Mouse (Mus musculus) heart, embryonic 14.5 days (tissue): ENCODE data around the gene Frmd6. TPM values are rescaled to one million over a fixed set of nuclear protein-coding genes. Genes with fewer than 3 reads are reported as not detected.

Experiments used
- ATAC-seq: fragments of 200-750 bp; cut with Nextera tagmentation; 2 replicates; pipeline ENCODE4 v1.8.0; 2017; ENCODE audit warnings: low read depth, moderate TSS enrichment; ENCODE audit not compliant: insufficient number of reproducible peaks, insufficient read depth, low FRiP score
- H3K27ac ChIP-seq, 2 experiments: fragments of 200-500 bp in 1 of 2; fragments of 300-500 bp in 1 of 2; sonication (generic) in 1 of 2; replicated peaks in 1 of 2; 2 replicates each; pipeline ENCODE4 v1.5.1; 2012 to 2014; ENCODE audit warnings: low read depth in 2 of 2, low read length in 2 of 2, control low read depth in 1 of 2, mild to moderate bottlenecking in 1 of 2, mixed read lengths in 1 of 2; ENCODE audit not compliant: control insufficient read depth in 1 of 2, insufficient read depth in 1 of 2
- H3K27me3 ChIP-seq: fragments of 300-500 bp; sonication (generic); 2 replicates; pipeline ENCODE4 v1.6.1; 2014; ENCODE audit warnings: mild to moderate bottlenecking, low read length, control low read depth; ENCODE audit not compliant: control insufficient read depth, insufficient read depth
- H3K36me3 ChIP-seq: fragments of 300-500 bp; sonication (generic); 2 replicates; pipeline ENCODE4 v1.6.1; 2014; ENCODE audit warnings: mild to moderate bottlenecking, control low read depth, low read length, mixed read lengths; ENCODE audit not compliant: control insufficient read depth, insufficient read depth
- H3K4me1 ChIP-seq, 2 experiments: fragments of 200-500 bp in 1 of 2; fragments of 300-500 bp in 1 of 2; sonication (generic) in 1 of 2; 2 replicates each; pipeline ENCODE4 v1.6.1; 2012 to 2014; ENCODE audit warnings: low read length in 2 of 2, control low read depth in 1 of 2, mixed read lengths in 1 of 2; ENCODE audit not compliant: control insufficient read depth in 2 of 2, insufficient read depth in 2 of 2
- H3K4me2 ChIP-seq: fragments of 300-500 bp; sonication (generic); 2 replicates; pipeline ENCODE4 v1.6.1; 2014; ENCODE audit warnings: mild to moderate bottlenecking, low read length
- H3K4me3 ChIP-seq, 2 experiments: fragments of 200-500 bp in 1 of 2; fragments of 300-500 bp in 1 of 2; sonication (generic) in 1 of 2; 2 replicates each; pipeline ENCODE4 v1.5.1; 2012 to 2014; ENCODE audit warnings: low read length in 2 of 2, mild to moderate bottlenecking in 2 of 2, control low read depth in 1 of 2, low read depth in 1 of 2, moderate library complexity in 1 of 2; ENCODE audit not compliant: control insufficient read depth in 1 of 2, insufficient read depth in 1 of 2
- H3K9ac ChIP-seq: fragments of 300-500 bp; sonication (generic); 2 replicates; pipeline ENCODE4 v1.6.1; 2014; ENCODE audit warnings: mild to moderate bottlenecking, low read length
- H3K9me3 ChIP-seq: fragments of 300-500 bp; sonication (generic); 2 replicates; pipeline ENCODE4 v1.6.1; 2016; ENCODE audit warnings: low read length, control low read depth; ENCODE audit not compliant: control insufficient read depth
- WGBS: fragments of 180-500 bp; shearing (Covaris S2); extraction: QIAGEN DNeasy Blood & Tissue Kit; methylation state at CpG from one replicate; pipeline ENCODE4 v1.1.7; 2014; 5-methylcytosine and 5-hydroxymethylcytosine counted together
- polyA plus RNA-seq: library from polyadenylated mRNA; unstranded; fragments of >200 nt; fragmentation: Nextera tagmentation; extraction: Ambion mirVana; gene quantifications from 2 replicates; pipeline ENCODE4 v1.2.1, GENCODE M21; 2014

The Frmd6 gene
- polyA plus RNA-seq = 26.7 and 27.0 TPM in 2 replicates

DNA sequence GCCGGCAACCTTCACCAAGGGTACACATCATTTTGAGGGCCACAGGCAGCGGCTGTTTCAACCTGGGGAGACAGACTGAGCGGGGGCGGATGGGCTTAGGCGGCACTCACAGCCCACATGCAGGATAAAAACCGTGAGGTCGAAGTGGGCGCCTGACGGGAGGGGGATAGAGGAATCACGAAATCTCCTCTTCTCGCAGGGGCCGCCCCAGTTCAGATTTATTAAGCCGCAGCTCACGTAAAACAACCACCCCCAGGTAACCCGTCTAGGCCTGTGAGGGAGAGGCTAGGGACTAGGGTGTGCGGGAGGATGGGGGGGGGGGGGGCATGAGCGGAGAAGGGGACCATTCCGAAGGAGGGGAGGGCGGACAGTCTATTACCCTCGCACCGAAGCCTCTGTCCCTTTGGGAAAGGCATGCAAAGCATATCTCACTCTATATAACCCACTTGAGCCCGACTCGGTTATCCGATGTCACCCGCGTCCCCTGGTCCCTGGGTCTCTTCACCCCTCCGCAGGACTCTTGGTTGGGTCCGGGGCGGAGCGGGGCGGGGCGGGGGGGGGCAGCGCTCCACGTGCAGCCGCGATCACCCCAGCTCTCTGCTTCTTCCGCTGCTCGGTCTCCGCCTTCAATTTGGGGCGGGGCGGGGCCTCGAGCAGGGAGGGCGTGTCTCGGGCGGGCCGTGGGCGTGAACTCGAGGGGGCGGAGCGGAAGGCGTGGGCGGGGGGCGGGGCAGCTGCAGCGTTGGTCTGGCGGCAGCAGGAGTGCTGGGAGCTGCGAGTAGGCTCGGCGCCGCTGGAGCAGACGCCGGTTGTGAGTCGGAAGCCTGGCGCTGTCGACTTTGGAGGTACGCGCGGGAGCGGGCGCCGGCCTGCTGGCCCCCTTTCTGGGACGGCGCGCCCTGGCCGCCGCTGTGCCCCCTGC is at the start of gene Frmd6:
Frmd6 (plus strand) TSS at position 786 of the 922 bp plus-strand sequence.
- Histone ChIP-seq H3K9me3 (no peaks in the 10 kb centered on the region), H3K4me2 (peak within 1 kb of the TSS; percentile 87), H3K4me1 (peaks cover 9 to 30% of the 10 kb centered on the region in 2 experiments), H3K9ac (peak within 1 kb of the TSS; percentile 98), H3K27me3 (no peaks in the 10 kb centered on the region), H3K4me3 (peak within 1 kb of the TSS; percentile 89 to 100), H3K27ac (peak within 1 kb of the TSS; percentile 99 to 100), H3K36me3 (no peaks in the 10 kb centered on the region)
- peak; percentile 91 for ATAC-seq
- 1% methylated on average over 61 of the region's 75 CpGs for WGBS

DNA sequence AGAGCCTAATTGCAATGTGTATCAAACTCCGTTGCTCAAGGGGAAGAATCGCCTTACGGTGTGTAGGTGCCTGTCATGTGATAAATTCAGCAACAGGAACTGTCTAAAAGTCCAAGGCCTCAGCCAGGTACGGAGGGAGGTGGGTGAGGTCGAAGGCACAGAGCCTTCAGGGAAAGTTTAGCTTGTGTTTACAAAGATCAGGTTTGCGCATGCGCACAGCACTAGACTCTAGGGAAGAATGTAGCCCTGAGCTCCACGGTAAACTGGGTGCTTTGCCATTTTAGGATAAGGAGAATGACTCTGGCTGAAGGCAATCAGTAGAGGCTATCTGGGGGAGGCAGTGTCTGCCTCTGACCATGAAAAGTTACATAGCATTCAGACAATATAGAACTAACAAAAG is 49.7 kb upstream of the Frmd6 start:
- Histone ChIP-seq H3K9me3 (no peaks in the 10 kb centered on the region), H3K9ac (no peak overlapping the region), H3K27ac (no peak overlapping the region), H3K36me3 (no peaks in the 10 kb centered on the region), H3K4me1 (peaks cover 9 to 12% of the 10 kb centered on the region in 2 experiments; a peak in 3 of 4 replicates), H3K27me3 (no peaks in the 10 kb centered on the region), H3K4me3 (no peak overlapping the region), H3K4me2 (no peak overlapping the region)
- 81% methylated on average over 8 of the region's 8 CpGs for WGBS
- no peak for ATAC-seq

DNA sequence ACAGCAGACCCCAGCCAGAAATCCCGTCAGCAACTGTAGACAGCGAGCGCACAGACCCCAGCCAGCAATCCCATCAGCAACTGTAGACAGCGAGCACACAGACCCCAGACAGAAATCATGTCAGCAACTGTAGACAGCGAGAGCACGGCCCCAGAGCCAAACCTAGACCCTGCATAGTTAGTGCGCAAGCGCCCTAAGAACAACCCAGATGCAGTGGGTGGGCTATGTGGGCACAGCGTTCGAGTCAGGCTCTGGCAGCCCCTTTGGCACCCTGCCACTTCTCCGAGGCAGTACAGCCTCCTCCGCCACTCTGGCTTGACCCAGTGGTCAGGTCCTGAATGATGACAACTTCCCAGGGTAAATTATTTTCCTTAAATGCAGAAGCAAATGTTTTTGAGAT is 48.6 kb upstream of the Frmd6 start:
- Histone ChIP-seq H3K4me1 (peaks cover 9 to 12% of the 10 kb centered on the region in 2 experiments; a peak in 3 of 4 replicates), H3K9ac (no peak overlapping the region), H3K27ac (peak overlapping the region in 1 of 2 experiments; percentile 27; a peak in 1 of 4 replicates), H3K4me3 (no peak overlapping the region), H3K36me3 (no peaks in the 10 kb centered on the region), H3K9me3 (no peaks in the 10 kb centered on the region), H3K4me2 (0 out of 2 replicates have a peak overlapping the region, but pooled peaks have one; percentile 1), H3K27me3 (no peaks in the 10 kb centered on the region)
- 62% methylated on average over 12 of the region's 12 CpGs for WGBS
- ATAC-seq = no peak

DNA sequence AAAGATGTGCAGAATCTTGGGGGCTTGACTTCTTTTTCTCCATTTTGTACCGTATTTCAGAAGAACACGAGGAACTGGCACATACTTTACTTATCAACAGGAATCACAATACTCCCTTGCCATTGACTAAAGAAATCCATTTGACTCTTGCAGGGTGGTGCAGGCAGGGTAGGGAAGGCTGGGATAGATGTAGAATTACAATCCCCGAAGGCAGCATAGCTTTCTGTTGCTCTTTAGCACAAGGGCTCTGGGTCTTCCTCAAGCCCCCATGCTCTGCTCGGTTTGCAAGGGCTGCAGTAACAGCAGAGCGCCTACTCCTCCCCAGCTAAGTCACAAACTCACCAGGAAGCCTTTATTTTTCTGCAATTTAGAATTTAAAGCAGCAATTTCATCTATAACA is 47.8 kb upstream of the Frmd6 start:
- H3K4me2 ChIP-seq = no peak overlapping the region
- no peaks in the 10 kb centered on the region for H3K36me3 ChIP-seq
- WGBS = 63% methylated on average over 5 of the region's 5 CpGs
- H3K27me3 ChIP-seq = no peaks in the 10 kb centered on the region
- H3K9me3 ChIP-seq = no peaks in the 10 kb centered on the region
- H3K27ac ChIP-seq = no peak overlapping the region
- peaks cover 9 to 12% of the 10 kb centered on the region in 2 experiments; a peak in 3 of 4 replicates for H3K4me1 ChIP-seq
- no peak overlapping the region for H3K4me3 ChIP-seq
- H3K9ac ChIP-seq = no peak overlapping the region; the same call in 1 of the 2 replicates
- ATAC-seq = no peak

DNA sequence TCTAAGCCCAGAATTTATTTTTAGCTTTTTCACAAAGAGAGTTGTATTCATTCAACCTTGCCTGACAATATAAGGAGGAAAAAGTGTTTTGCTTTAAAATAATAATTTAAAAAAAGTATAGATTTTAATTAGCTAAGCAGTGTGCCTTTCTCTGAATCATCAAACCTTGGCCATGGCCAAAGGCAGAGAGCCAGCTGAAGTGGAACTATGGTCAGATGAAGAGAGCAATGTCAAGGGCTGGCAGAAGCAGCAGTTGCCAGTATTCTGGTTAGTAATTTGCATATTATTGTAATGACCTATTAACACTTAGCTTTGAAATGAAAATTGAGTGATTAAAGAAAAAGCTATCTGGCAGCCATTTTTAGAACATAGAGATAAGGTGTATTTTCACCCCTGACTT is 47.4 kb upstream of the Frmd6 start:
- no peak for ATAC-seq
- Histone ChIP-seq H3K9ac (no peak overlapping the region), H3K4me3 (no peak overlapping the region), H3K4me2 (no peak overlapping the region), H3K9me3 (no peaks in the 10 kb centered on the region), H3K4me1 (peaks cover 9 to 12% of the 10 kb centered on the region in 2 experiments; a peak in 3 of 4 replicates), H3K36me3 (no peaks in the 10 kb centered on the region), H3K27ac (no peak overlapping the region), H3K27me3 (no peaks in the 10 kb centered on the region)

DNA sequence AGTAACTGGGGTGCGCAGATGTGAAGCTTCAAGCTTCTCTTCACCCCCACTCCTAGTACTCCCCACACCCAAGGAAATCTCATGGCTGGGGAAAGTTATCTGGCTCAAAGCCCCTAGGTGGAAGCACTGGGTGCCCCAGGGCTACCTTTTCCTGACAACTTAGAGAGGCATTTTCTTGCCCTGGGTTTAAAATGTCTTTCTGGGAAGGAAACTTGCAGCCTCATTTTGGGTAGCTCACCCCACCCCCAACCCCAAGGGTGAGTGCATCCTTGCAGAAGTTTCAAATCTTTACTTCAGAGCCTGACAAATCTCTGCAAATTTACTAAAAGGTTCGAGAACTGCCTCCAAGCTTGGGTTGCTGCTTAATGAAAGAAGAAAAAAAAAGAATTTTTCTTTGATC is 47.0 kb upstream of the Frmd6 start:
- H3K4me2 ChIP-seq = no peak overlapping the region
- H3K9me3 ChIP-seq = no peaks in the 10 kb centered on the region
- no peak overlapping the region for H3K27ac ChIP-seq
- H3K4me1 ChIP-seq = peaks cover 9 to 12% of the 10 kb centered on the region in 2 experiments; a peak in 3 of 4 replicates
- no peaks in the 10 kb centered on the region for H3K27me3 ChIP-seq
- H3K4me3 ChIP-seq = no peak overlapping the region
- no peak overlapping the region for H3K9ac ChIP-seq
- 75% methylated on average over 2 of the region's 2 CpGs for WGBS
- no peaks in the 10 kb centered on the region for H3K36me3 ChIP-seq
- ATAC-seq = no peak

DNA sequence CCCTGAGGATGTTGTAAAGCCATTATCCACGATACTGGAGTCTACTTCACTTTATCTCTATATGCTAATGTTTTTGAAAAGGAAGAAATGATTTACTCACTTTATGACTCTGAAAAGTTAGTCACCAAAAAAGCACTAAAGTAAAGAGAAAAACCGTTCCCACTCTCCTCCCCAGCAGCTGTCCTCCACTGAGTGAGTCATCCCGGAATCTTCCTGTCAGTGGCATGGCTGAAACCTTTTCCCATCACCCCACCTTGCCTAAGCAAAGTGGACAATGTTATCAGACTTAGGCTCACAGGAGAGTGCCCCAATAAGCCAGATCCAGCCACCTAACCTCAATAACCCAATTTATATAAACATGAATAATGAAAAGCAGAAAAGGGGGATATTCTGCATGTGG is 46.6 kb upstream of the Frmd6 start:
- ATAC-seq = no peak
- no peaks in the 10 kb centered on the region for H3K36me3 ChIP-seq
- peaks cover 11 to 17% of the 10 kb centered on the region in 2 experiments for H3K4me1 ChIP-seq
- no peaks in the 10 kb centered on the region for H3K27me3 ChIP-seq
- no peaks in the 10 kb centered on the region for H3K9me3 ChIP-seq
- no peak overlapping the region for H3K4me3 ChIP-seq
- no peak overlapping the region for H3K4me2 ChIP-seq
- WGBS = 41% methylated on average over 3 of the region's 3 CpGs
- H3K9ac ChIP-seq = no peak overlapping the region
- no peak overlapping the region for H3K27ac ChIP-seq
